Mouse (Mus musculus) brain, adult 10 weeks (tissue): Measurements from ENCODE around the gene Cts3. TPM values are rescaled to one million over a fixed set of nuclear protein-coding genes. Genes with fewer than 3 reads are reported as not detected.

Experiments
- polyA plus RNA-seq: library from polyadenylated mRNA; stranded (reverse); fragments of 350-450 nt; fragmentation: Illumina TruSeq; extraction: RNeasy Lipid Tissue Mini Kit (QIAGEN cat#74804); gene quantifications from one replicate; pipeline ENCODE4 v1.2.3, GENCODE M21; 2015; ENCODE audit warnings: low read depth, low replicate concordance

The Cts3 gene
- polyA plus RNA-seq: not detected

GRCm38 (mm10) chr13:61570027-61570426 lies at the start of gene Cts3:
TSS of gene Cts3 (minus strand) at chr13:61570127.

GRCm38 (mm10) chr13:61568074-61568473 lies 1.9 kb downstream of the Cts3 start, which contains the start of gene Gm49352:
TSS of gene Gm49352 (minus strand) at chr13:61568174.

GRCm38 (mm10) chr13:61541631-61542030 lies 28.3 kb downstream of the Cts3 start, which contains the start of gene Ctsm:
TSS of gene Ctsm (minus strand) at chr13:61541839.

Other genes with a start within 250 kb of the Cts3 start
- not detected for gene Cts7, start 211.9 kb downstream of the Cts3 start, polyA plus RNA-seq
- gene Ctsm, start 28.3 kb downstream of the Cts3 start, polyA plus RNA-seq: not detected
- not detected for gene Gm49352, start 2.0 kb downstream of the Cts3 start, polyA plus RNA-seq